Mouse (Mus musculus) stomach, embryonic 14.5 days (tissue): ENCODE measurements around the gene Inhbc. TPM values are rescaled to one million over a fixed set of nuclear protein-coding genes. Genes with fewer than 3 reads are reported as not detected.
A peak's percentile ranks its signal among the peaks of the same experiment; 100 is the strongest.

Source experiments
- ATAC-seq: fragments of 200-750 bp; cut with Nextera tagmentation; 2 replicates; pipeline ENCODE4 v1.8.0; 2017; ENCODE audit warnings: low read depth, moderate TSS enrichment; ENCODE audit not compliant: insufficient number of reproducible peaks, insufficient read depth, low FRiP score
- H3K27ac ChIP-seq: fragments of 300-500 bp; sonication (generic); 2 replicates; pipeline ENCODE4 v1.5.1; 2014; ENCODE audit warnings: mild to moderate bottlenecking, low read length, moderate library complexity, mixed read lengths
- H3K27me3 ChIP-seq: fragments of 300-500 bp; sonication (generic); 2 replicates; pipeline ENCODE4 v1.6.1; 2014; ENCODE audit warnings: low read length, control low read depth, mixed read lengths; ENCODE audit not compliant: control insufficient read depth, insufficient read depth
- H3K36me3 ChIP-seq: fragments of 300-500 bp; sonication (generic); 2 replicates; pipeline ENCODE4 v1.6.1; 2014; ENCODE audit warnings: mild to moderate bottlenecking, control low read depth, low read length, moderate library complexity, mixed read lengths; ENCODE audit not compliant: control insufficient read depth, insufficient read depth
- H3K4me1 ChIP-seq: fragments of 300-500 bp; sonication (generic); 2 replicates; pipeline ENCODE4 v1.6.1; 2014; ENCODE audit warnings: low read length, control low read depth, mixed read lengths; ENCODE audit not compliant: control insufficient read depth, insufficient read depth
- H3K4me2 ChIP-seq: fragments of 300-500 bp; sonication (generic); replicated peaks from 2 replicates; pipeline ENCODE4 v1.6.1; 2014; ENCODE audit warnings: low read depth, low read length, control low read depth
- H3K4me3 ChIP-seq: fragments of 300-500 bp; sonication (generic); 2 replicates; pipeline ENCODE4 v1.5.1; 2014; ENCODE audit warnings: low read depth, low read length, control low read depth
- H3K9ac ChIP-seq: fragments of 300-500 bp; sonication (generic); replicated peaks from 2 replicates; pipeline ENCODE4 v1.6.1; 2014; ENCODE audit warnings: low read depth, mild to moderate bottlenecking, control low read depth, low read length, moderate library complexity, mixed read lengths
- H3K9me3 ChIP-seq: fragments of 300-500 bp; sonication (generic); 2 replicates; pipeline ENCODE4 v1.6.1; 2016; ENCODE audit warnings: low read depth, low read length, control low read depth; ENCODE audit not compliant: control insufficient read depth
- WGBS: fragments of 180-500 bp; shearing (Covaris S2); extraction: QIAGEN DNeasy Blood & Tissue Kit; methylation state at CpG from one replicate; pipeline ENCODE4 v1.1.7; 2014; 5-methylcytosine and 5-hydroxymethylcytosine counted together
- polyA plus RNA-seq: library from polyadenylated mRNA; unstranded; fragments of >200 nt; fragmentation: Nextera tagmentation; extraction: Ambion mirVana; gene quantifications from 2 replicates; pipeline ENCODE4 v1.2.1, GENCODE M21; 2014

The Inhbc gene
- polyA plus RNA-seq, 1 experiment from 2014 or later: 0.35 TPM

- Histone ChIP-seq H3K27ac (no peak overlapping the region), H3K4me3 (no peak overlapping the region), H3K27me3 (no peaks in the 10 kb centered on the region), H3K9me3 (no peaks in the 10 kb centered on the region), H3K4me1 (no peaks in the 10 kb centered on the region), H3K4me2 (no peak overlapping the region), H3K9ac (no peak overlapping the region), H3K36me3 (no peaks in the 10 kb centered on the region)
- no peak for ATAC-seq
- 76% methylated on average over 8 of the region's 8 CpGs for WGBS
Measured at GRCm38 (mm10) chr10:127349810-127350209, 20.4 kb downstream of the Inhbc start.

- Histone ChIP-seq H3K4me3 (no peak overlapping the region), H3K9me3 (no peaks in the 10 kb centered on the region), H3K4me1 (no peaks in the 10 kb centered on the region), H3K27me3 (no peaks in the 10 kb centered on the region), H3K36me3 (no peaks in the 10 kb centered on the region), H3K27ac (no peak overlapping the region), H3K4me2 (no peak overlapping the region), H3K9ac (no peak overlapping the region)
- ATAC-seq: no peak
- 75% methylated on average over 4 of the region's 4 CpGs for whole genome bisulfite sequencing
Measured at GRCm38 (mm10) chr10:127348957-127349356, 21.3 kb downstream of the Inhbc start.

- Histone ChIP-seq H3K4me3 (no peak overlapping the region), H3K27ac (no peak overlapping the region), H3K27me3 (no peaks in the 10 kb centered on the region), H3K9ac (no peak overlapping the region), H3K9me3 (no peaks in the 10 kb centered on the region), H3K4me2 (no peak overlapping the region), H3K4me1 (no peaks in the 10 kb centered on the region), H3K36me3 (no peaks in the 10 kb centered on the region)
- ATAC-seq: no peak
- 83% methylated on average over 3 of the region's 3 CpGs for WGBS
Measured at GRCm38 (mm10) chr10:127346173-127346572, 24.1 kb downstream of the Inhbc start.

GRCm38 (mm10) chr10:127343029-127343428 is 27.2 kb downstream of the Inhbc start:
- WGBS: 66% methylated on average over 3 of the region's 3 CpGs
- Histone ChIP-seq H3K36me3 (peaks cover under 1% of the 10 kb centered on the region; the same call in 1 of the 2 replicates), H3K27ac (no peak overlapping the region), H3K4me1 (0 out of 2 replicates have a peak, but pooled peaks cover 6% of the 10 kb centered on the region), H3K9ac (no peak overlapping the region), H3K4me2 (no peak overlapping the region), H3K27me3 (no peaks in the 10 kb centered on the region), H3K9me3 (no peaks in the 10 kb centered on the region), H3K4me3 (no peak overlapping the region)
- no peak for ATAC-seq

- H3K9ac ChIP-seq: peak within 1 kb of the TSS; percentile 57
- H3K4me1 ChIP-seq: 0 out of 2 replicates have a peak, but pooled peaks cover 6% of the 10 kb centered on the region
- H3K9me3 ChIP-seq: no peaks in the 10 kb centered on the region
- peaks cover 5% of the 10 kb centered on the region; the same call in 1 of the 2 replicates for H3K36me3 ChIP-seq
- whole genome bisulfite sequencing: under 1% methylated on average over 29 of the region's 29 CpGs
- H3K27ac ChIP-seq: peak within 1 kb of the TSS; percentile 97
- H3K4me3 ChIP-seq: peak within 1 kb of the TSS; percentile 57
- H3K4me2 ChIP-seq: peak within 1 kb of the TSS; percentile 92
- ATAC-seq: peak; percentile 24; the same call in 1 of the 2 replicates
- no peaks in the 10 kb centered on the region for H3K27me3 ChIP-seq
Measured at GRCm38 (mm10) chr10:127341891-127342639, 28.2 kb downstream of the Inhbc start, which contains the start of gene Gli1. TSS of gene Gli1 (minus strand) at chr10:127341974.

- H3K9ac ChIP-seq: peak overlapping the region; percentile 57
- H3K9me3 ChIP-seq: no peaks in the 10 kb centered on the region
- WGBS: 4% methylated on average over 4 of the region's 11 CpGs
- peak overlapping the region; percentile 57 for H3K4me3 ChIP-seq
- no peaks in the 10 kb centered on the region for H3K27me3 ChIP-seq
- peaks cover 9% of the 10 kb centered on the region; the same call in 1 of the 2 replicates for H3K36me3 ChIP-seq
- H3K27ac ChIP-seq: peak overlapping the region; percentile 97
- no peak for ATAC-seq
- H3K4me1 ChIP-seq: 0 out of 2 replicates have a peak, but pooled peaks cover 6% of the 10 kb centered on the region
- peak overlapping the region; percentile 92 for H3K4me2 ChIP-seq
Measured at GRCm38 (mm10) chr10:127341360-127341690, 28.9 kb downstream of the Inhbc start.

- no peaks in the 10 kb centered on the region for H3K27me3 ChIP-seq
- H3K9me3 ChIP-seq: no peaks in the 10 kb centered on the region
- H3K27ac ChIP-seq: peak overlapping the region; percentile 97
- peak overlapping the region; percentile 57 for H3K4me3 ChIP-seq
- H3K4me1 ChIP-seq: 0 out of 2 replicates have a peak, but pooled peaks cover 6% of the 10 kb centered on the region
- peak overlapping the region; percentile 92 for H3K4me2 ChIP-seq
- H3K36me3 ChIP-seq: peaks cover 9% of the 10 kb centered on the region; the same call in 1 of the 2 replicates
- ATAC-seq: no peak
- under 1% methylated on average over 27 of the region's 27 CpGs for WGBS
- peak overlapping the region; percentile 57 for H3K9ac ChIP-seq
Measured at GRCm38 (mm10) chr10:127340577-127341359, 29.5 kb downstream of the Inhbc start.
